Mouse (Mus musculus): ENCODE data around the gene Kat6b. TPM values are rescaled to one million over a fixed set of nuclear protein-coding genes. Genes with fewer than 3 reads are reported as not detected.

Gene Kat6b
- polyA plus RNA-seq, 1 experiment from 2014 or later: 17.9 TPM

DNA sequence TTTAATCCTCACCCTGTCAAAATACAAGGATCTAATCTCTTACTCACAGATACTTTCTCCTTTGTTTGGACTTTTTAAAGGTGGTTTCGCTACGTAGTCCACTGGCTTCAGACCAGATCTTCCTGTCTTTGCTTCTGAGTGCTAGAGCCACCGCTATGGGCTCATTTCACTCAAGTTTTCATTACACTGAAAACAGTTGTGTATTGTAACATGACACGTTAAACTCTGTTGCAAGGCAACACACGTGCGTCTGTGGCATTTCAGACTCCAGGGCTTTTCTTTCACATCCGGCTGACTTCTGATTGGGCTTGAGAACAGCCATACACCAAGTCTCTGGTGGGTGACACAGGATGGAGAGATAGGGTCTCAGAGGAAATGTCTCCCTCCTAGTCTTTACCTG, 66.1 kb downstream of the Kat6b start:
- Histone ChIP-seq H3K4me3 (ENCODE audit: low read depth, low read length) (no peak overlapping the region), H3K4me2 (ENCODE audit: low read depth, low read length) (no peak overlapping the region), H3K27ac (replicated peaks; ENCODE audit: low read depth, low read length) (no peak overlapping the region; the same call in 1 of the 2 replicates), H3K36me3 (replicated peaks; ENCODE audit: control insufficient read depth, insufficient read depth, low read depth, low read length) (no peaks in the 10 kb centered on the region), H3K9ac (replicated peaks; ENCODE audit: low read length) (no peak overlapping the region), H3K27me3 (ENCODE audit: control insufficient read depth, insufficient read depth, low read length) (no peaks in the 10 kb centered on the region), H3K9me3 (replicated peaks; ENCODE audit: control insufficient read depth, low read length) (no peaks in the 10 kb centered on the region), H3K4me1 (ENCODE audit: control insufficient read depth, insufficient read depth, low read length) (0 out of 2 replicates have a peak, but pooled peaks cover 2% of the 10 kb centered on the region)
- WGBS: 35% methylated on average over 7 of the region's 7 CpGs
- DNase-seq (ENCODE audit: low spot score) (peak; percentile 67), ATAC-seq (replicated peaks; ENCODE audit: insufficient number of reproducible peaks, low FRiP score, low TSS enrichment, low read depth) (0 out of 2 replicates have a peak, but pooled peaks have one; percentile 56)

DNA sequence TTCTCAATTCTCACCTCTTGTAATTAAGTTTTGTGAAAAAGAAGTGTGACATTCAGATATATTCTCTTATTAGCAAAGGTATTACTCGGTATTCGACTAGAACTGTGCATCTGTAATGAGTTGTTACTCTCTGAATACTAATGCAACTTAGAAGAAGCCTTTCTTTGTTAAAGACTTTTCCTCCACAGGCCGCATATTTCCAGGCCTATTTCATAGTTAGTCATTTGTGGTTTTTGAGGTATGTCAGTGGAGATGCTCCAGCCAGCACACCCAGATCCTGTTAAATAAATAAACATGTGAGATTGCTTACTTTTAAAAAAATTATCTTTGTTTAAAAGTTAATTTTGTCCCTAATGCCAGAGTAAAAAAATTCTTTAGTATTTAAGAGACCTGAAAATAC, 66.7 kb downstream of the Kat6b start:
- no peaks in the 10 kb centered on the region for H3K27me3 ChIP-seq (ENCODE audit: control insufficient read depth, insufficient read depth, low read length)
- ATAC-seq (replicated peaks; ENCODE audit: insufficient number of reproducible peaks, low FRiP score, low TSS enrichment, low read depth): no peak
- H3K4me3 ChIP-seq (ENCODE audit: low read depth, low read length): no peak overlapping the region
- no peak for DNase-seq (ENCODE audit: low spot score)
- WGBS: 69% methylated on average over 3 of the region's 3 CpGs
- no peak overlapping the region for H3K4me2 ChIP-seq (ENCODE audit: low read depth, low read length)
- H3K36me3 ChIP-seq (replicated peaks; ENCODE audit: control insufficient read depth, insufficient read depth, low read depth, low read length): no peaks in the 10 kb centered on the region
- H3K4me1 ChIP-seq (ENCODE audit: control insufficient read depth, insufficient read depth, low read length): 0 out of 2 replicates have a peak, but pooled peaks cover 2% of the 10 kb centered on the region
- no peaks in the 10 kb centered on the region for H3K9me3 ChIP-seq (replicated peaks; ENCODE audit: control insufficient read depth, low read length)
- no peak overlapping the region for H3K27ac ChIP-seq (replicated peaks; ENCODE audit: low read depth, low read length)
- H3K9ac ChIP-seq (replicated peaks; ENCODE audit: low read length): no peak overlapping the region

GRCm38 (mm10) chr14:21548952-21549607, 67.8 kb downstream of the Kat6b start:
- Histone ChIP-seq H3K4me3 (ENCODE audit: low read depth, low read length) (no peak overlapping the region), H3K4me2 (ENCODE audit: low read depth, low read length) (no peak overlapping the region), H3K4me1 (ENCODE audit: control insufficient read depth, insufficient read depth, low read length) (0 out of 2 replicates have a peak, but pooled peaks cover 2% of the 10 kb centered on the region), H3K27me3 (ENCODE audit: control insufficient read depth, insufficient read depth, low read length) (no peaks in the 10 kb centered on the region), H3K27ac (replicated peaks; ENCODE audit: low read depth, low read length) (no peak overlapping the region), H3K36me3 (replicated peaks; ENCODE audit: control insufficient read depth, insufficient read depth, low read depth, low read length) (no peaks in the 10 kb centered on the region), H3K9ac (replicated peaks; ENCODE audit: low read length) (no peak overlapping the region), H3K9me3 (replicated peaks; ENCODE audit: control insufficient read depth, low read length) (no peaks in the 10 kb centered on the region)
- DNase-seq (ENCODE audit: low spot score): no peak
- ATAC-seq (replicated peaks; ENCODE audit: insufficient number of reproducible peaks, low FRiP score, low TSS enrichment, low read depth): no peak
- WGBS: 78% methylated on average over 6 of the region's 6 CpGs

- H3K27ac ChIP-seq (replicated peaks; ENCODE audit: low read depth, low read length): no peak overlapping the region
Observed at GRCm38 (mm10) chr14:21549608-21550115, 68.4 kb downstream of the Kat6b start.

DNA sequence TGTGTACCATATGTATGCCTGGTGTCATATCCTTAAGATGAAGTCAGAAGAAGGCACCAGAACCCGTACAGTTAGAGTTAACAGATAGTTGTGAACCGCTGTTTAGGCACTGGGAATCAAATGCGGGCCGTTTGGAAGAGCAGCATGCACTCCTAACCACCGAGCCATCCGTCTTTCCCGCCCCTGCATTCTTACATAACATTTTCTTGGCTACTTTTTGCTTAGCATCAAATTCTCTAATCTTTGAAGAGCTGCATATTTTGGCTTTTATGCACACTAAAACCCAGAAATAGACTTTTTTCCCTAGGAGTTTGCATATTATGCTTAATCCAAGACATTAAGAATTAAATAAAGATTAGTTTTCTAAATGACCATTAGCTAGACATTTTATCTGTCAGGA, 69.3 kb downstream of the Kat6b start:
- H3K27ac ChIP-seq (replicated peaks; ENCODE audit: low read depth, low read length): no peak overlapping the region
- H3K4me2 ChIP-seq (ENCODE audit: low read depth, low read length): no peak overlapping the region
- no peak overlapping the region for H3K4me3 ChIP-seq (ENCODE audit: low read depth, low read length)
- ATAC-seq (replicated peaks; ENCODE audit: insufficient number of reproducible peaks, low FRiP score, low TSS enrichment, low read depth) (no peak), DNase-seq (ENCODE audit: low spot score) (no peak)
- 94% methylated on average over 7 of the region's 7 CpGs for WGBS
- no peak overlapping the region for H3K9ac ChIP-seq (replicated peaks; ENCODE audit: low read length)
- no peaks in the 10 kb centered on the region for H3K9me3 ChIP-seq (replicated peaks; ENCODE audit: control insufficient read depth, low read length)
- H3K36me3 ChIP-seq (replicated peaks; ENCODE audit: control insufficient read depth, insufficient read depth, low read depth, low read length): no peaks in the 10 kb centered on the region
- 0 out of 2 replicates have a peak, but pooled peaks cover 2% of the 10 kb centered on the region for H3K4me1 ChIP-seq (ENCODE audit: control insufficient read depth, insufficient read depth, low read length)
- no peaks in the 10 kb centered on the region for H3K27me3 ChIP-seq (ENCODE audit: control insufficient read depth, insufficient read depth, low read length)

More at GRCm38 (mm10) chr14:21549608-21550115, 68.4 kb downstream of the Kat6b start:
- WGBS: 86% methylated on average over 6 of the region's 6 CpGs
- Histone ChIP-seq H3K36me3 (replicated peaks; ENCODE audit: control insufficient read depth, insufficient read depth, low read depth, low read length) (no peaks in the 10 kb centered on the region), H3K4me3 (ENCODE audit: low read depth, low read length) (no peak overlapping the region), H3K4me2 (ENCODE audit: low read depth, low read length) (no peak overlapping the region), H3K9ac (replicated peaks; ENCODE audit: low read length) (no peak overlapping the region), H3K4me1 (ENCODE audit: control insufficient read depth, insufficient read depth, low read length) (0 out of 2 replicates have a peak, but pooled peaks cover 2% of the 10 kb centered on the region), H3K9me3 (replicated peaks; ENCODE audit: control insufficient read depth, low read length) (no peaks in the 10 kb centered on the region), H3K27me3 (ENCODE audit: control insufficient read depth, insufficient read depth, low read length) (no peaks in the 10 kb centered on the region)
- DNase-seq (ENCODE audit: low spot score): no peak
- no peak for ATAC-seq (replicated peaks; ENCODE audit: insufficient number of reproducible peaks, low FRiP score, low TSS enrichment, low read depth)

DNA sequence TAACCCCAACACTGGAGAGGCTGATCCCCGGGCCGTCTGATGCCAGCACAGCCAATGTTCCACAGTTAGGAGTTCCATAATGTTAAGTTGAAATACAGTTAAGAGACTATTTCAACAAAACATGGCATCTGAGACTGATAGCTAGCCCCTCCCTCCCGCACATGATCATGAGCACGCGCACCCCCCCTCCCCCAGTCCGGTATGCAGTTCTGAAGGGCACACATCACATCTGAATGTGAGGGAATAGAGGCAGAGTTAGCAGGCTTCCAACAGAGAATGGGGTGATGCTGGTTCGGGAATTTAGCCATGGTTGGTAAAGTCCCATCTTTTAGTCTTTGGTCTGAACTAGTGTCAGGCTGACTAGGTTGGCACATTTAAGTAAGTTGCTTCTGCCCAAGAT, 70.4 kb downstream of the Kat6b start:
- Histone ChIP-seq H3K4me2 (ENCODE audit: low read depth, low read length) (no peak overlapping the region), H3K27me3 (ENCODE audit: control insufficient read depth, insufficient read depth, low read length) (no peaks in the 10 kb centered on the region), H3K9me3 (replicated peaks; ENCODE audit: control insufficient read depth, low read length) (no peaks in the 10 kb centered on the region), H3K36me3 (replicated peaks; ENCODE audit: control insufficient read depth, insufficient read depth, low read depth, low read length) (no peaks in the 10 kb centered on the region), H3K27ac (replicated peaks; ENCODE audit: low read depth, low read length) (no peak overlapping the region), H3K9ac (replicated peaks; ENCODE audit: low read length) (no peak overlapping the region), H3K4me1 (ENCODE audit: control insufficient read depth, insufficient read depth, low read length) (no peaks in the 10 kb centered on the region), H3K4me3 (ENCODE audit: low read depth, low read length) (no peak overlapping the region)
- 89% methylated on average over 7 of the region's 7 CpGs for WGBS
- DNase-seq (ENCODE audit: low spot score) (no peak), ATAC-seq (replicated peaks; ENCODE audit: insufficient number of reproducible peaks, low FRiP score, low TSS enrichment, low read depth) (no peak)

- no peaks in the 10 kb centered on the region for H3K36me3 ChIP-seq (replicated peaks; ENCODE audit: control insufficient read depth, insufficient read depth, low read depth, low read length)
- no peak overlapping the region for H3K4me2 ChIP-seq (ENCODE audit: low read depth, low read length)
- H3K4me3 ChIP-seq (ENCODE audit: low read depth, low read length): no peak overlapping the region
- 67% methylated on average over 8 of the region's 8 CpGs for WGBS
- no peak overlapping the region for H3K27ac ChIP-seq (replicated peaks; ENCODE audit: low read depth, low read length)
- no peaks in the 10 kb centered on the region for H3K27me3 ChIP-seq (ENCODE audit: control insufficient read depth, insufficient read depth, low read length)
- DNase-seq (ENCODE audit: low spot score) (no peak), ATAC-seq (replicated peaks; ENCODE audit: insufficient number of reproducible peaks, low FRiP score, low TSS enrichment, low read depth) (no peak)
- H3K9ac ChIP-seq (replicated peaks; ENCODE audit: low read length): no peak overlapping the region
- H3K9me3 ChIP-seq (replicated peaks; ENCODE audit: control insufficient read depth, low read length): no peaks in the 10 kb centered on the region
- no peaks in the 10 kb centered on the region for H3K4me1 ChIP-seq (ENCODE audit: control insufficient read depth, insufficient read depth, low read length)
Observed at GRCm38 (mm10) chr14:21552958-21553357, 71.7 kb downstream of the Kat6b start.

DNA sequence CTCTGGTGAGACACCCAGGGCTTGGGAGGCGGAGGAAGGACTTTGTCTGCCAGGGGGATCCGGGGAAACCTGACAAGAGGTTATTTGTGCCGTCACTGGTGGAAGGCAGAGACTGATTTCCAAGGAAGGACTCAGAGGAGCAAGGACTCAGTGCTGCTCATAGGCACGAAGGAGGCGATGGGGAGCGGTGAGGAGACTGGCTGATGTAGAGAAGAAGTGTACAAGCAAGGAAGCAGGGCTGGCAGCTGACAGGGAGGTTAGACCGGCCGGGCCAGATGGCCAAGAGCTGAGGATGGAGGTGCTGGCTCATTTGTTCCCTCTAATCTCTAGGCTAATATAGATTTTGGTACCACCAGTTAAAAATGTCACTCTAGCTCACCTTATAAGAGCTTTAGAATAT, 72.8 kb downstream of the Kat6b start:
- Histone ChIP-seq H3K36me3 (replicated peaks; ENCODE audit: control insufficient read depth, insufficient read depth, low read depth, low read length) (no peaks in the 10 kb centered on the region), H3K4me3 (ENCODE audit: low read depth, low read length) (no peak overlapping the region), H3K9ac (replicated peaks; ENCODE audit: low read length) (no peak overlapping the region), H3K4me2 (ENCODE audit: low read depth, low read length) (no peak overlapping the region), H3K9me3 (replicated peaks; ENCODE audit: control insufficient read depth, low read length) (no peaks in the 10 kb centered on the region), H3K27ac (replicated peaks; ENCODE audit: low read depth, low read length) (no peak overlapping the region), H3K27me3 (ENCODE audit: control insufficient read depth, insufficient read depth, low read length) (no peaks in the 10 kb centered on the region), H3K4me1 (ENCODE audit: control insufficient read depth, insufficient read depth, low read length) (no peaks in the 10 kb centered on the region)
- no peak for ATAC-seq (replicated peaks; ENCODE audit: insufficient number of reproducible peaks, low FRiP score, low TSS enrichment, low read depth)
- WGBS: 78% methylated on average over 8 of the region's 8 CpGs
- no peak for DNase-seq (ENCODE audit: low spot score)

Measured in embryonic facial prominence, embryonic 11.5 days (tissue).